Mouse (Mus musculus): ENCODE measurements around the gene Ephb2. TPM values are rescaled to one million over a fixed set of nuclear protein-coding genes. Genes with fewer than 3 reads are reported as not detected.

Gene Ephb2
- total RNA-seq, 2 experiments from 2014 or later = 24.5 to 26.2 TPM

DNA sequence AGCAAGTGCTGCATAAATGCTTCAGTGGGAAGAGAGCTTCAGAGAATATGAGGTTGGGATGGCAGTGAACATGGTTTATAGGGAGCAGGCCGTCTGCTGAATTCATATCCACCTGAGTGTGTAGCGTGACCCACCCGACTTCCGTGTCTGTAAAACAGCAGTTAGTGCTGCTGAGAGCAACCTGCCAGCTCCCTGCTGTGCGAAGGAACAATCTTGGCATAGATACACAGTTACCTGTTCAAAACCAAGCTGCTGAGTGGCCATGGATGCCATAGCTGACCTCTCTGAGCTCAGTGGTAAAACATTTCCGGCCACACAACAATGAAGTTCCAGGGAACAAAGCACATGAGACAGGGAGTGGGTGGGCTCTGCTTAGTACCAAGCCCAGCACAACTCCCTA lies 138.5 kb downstream of the Ephb2 start:
- no peak for DNase-seq

DNA sequence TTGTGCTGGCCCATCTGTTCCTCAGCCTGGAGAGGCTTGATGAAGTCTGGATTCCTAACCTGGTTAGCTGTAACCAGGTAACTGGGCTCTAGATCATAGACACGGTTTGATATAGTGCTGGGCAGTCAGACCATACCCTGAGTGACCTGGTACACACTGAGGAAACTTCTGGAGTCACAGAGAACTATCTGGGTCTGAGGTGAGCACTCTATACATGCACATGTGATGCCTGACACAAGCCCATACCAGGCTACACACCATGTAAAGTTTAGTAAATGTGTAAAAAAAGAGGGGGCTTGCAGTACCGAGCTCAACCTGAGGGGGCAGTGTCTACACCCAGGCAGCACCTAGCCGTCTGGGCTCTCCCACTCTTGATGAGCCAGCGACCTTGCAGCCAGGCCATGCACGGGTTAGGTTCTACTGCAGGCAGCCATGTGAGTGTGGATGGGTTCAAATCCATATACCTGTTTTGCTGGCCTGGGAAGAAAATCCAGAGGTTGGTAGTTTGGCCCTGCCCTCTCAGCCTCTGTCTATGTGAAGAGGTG lies 139.3 kb downstream of the Ephb2 start:
- DNase-seq = peak; percentile 41 to 48

DNA sequence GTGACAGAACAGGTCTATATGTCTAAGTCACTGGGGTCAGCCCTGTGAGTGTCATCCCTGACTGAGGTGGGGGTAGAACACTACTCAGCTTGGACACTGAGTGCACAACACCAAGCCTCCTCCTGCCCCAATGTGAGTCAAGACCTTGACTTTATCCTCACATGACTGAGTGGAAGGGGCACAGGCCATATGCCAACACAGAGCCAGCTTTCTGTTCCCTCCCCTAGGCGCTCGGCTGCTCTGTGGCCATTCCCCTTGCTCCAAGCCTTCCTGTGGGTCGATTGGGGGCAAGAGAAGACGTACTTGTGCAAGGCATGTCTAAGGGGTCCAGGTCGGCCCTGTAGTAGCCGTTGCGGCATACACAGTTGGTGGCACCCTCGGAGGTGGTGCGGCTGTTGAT lies 140.1 kb downstream of the Ephb2 start:
- no peak for DNase-seq

DNA sequence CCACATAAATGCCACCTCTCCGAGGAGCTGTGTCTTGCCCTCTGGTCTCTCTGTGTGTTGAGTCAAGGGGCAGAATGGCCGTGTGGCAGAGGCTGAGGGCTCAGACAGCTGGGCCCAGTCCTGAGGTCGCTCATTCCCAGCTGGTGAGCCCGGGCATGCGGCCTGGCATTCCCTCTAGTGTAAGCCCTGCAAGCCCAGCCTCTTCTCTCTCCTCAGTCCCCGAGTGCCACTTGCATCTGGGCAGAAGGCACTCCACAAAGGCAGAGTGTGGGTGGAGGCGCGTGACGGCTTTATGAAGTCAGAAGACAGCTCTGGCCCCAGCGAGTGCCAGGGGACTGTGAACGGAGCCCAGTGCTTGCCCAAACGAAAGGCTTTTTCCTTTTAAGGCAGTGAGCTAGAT lies 145.8 kb downstream of the Ephb2 start:
- DNase-seq = peak; percentile 31 to 42

DNA sequence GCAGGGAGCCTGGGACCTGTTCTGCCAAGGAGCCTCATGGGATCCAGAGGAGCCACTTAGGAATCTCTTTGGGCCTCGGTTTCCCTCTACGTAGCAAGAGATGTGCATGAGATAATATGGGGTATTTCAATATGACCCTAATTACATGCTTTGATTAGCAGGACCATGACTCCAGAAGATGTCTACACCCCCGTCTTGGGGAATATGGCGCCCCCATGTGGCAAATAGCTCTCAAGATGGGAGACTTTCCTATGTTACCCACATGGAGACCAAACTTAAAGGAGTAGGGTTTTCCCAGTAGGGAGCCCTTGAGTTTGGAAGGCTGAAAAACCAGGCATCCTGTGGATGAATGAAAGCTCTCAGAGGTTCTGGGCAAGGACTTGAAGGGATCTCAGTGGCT lies 147.7 kb downstream of the Ephb2 start:
- DNase-seq = no peak

DNA sequence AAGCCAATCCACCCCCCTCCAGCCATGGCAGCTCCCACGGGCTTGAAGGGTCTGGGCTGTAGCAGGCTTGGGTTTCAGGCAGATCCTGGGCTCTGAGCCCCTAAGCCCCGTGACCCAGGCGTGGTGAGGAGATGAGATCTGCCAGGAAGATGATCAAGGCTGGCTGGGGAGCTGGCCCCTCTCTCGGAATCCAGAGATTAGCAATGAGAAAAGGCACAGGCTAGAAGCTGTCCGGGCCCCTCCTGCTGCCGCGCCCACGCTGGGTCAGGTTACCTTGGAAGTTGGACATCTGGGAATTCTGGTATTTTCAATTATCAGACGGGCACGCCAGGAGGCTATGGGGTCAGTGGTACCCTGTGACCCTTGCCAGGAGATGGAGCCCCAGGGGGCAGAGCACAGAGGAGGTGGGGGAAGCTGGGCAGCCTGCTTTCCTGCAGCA lies 150.3 kb downstream of the Ephb2 start:
- no peak for DNase-seq

DNA sequence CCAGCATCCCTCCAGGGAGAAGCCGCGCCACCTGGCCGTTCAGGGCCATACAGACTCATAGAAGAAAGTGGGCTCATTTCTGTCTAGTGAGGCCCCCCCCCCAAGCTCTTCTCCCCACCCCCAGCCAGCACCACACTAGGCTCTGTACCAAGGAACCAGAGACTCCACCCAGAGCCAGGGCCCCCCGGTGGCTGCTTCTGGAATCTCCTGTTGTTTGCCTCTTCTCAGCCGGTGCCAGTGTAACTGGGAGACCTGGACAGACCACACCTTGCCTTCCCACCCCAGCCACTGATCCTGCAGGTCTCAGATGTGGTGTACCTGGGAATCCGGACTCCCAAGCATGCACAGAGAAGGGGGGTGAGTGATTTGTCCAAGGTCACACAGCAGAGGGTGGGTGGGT lies 151.3 kb downstream of the Ephb2 start:
- DNase-seq = no peak

DNA sequence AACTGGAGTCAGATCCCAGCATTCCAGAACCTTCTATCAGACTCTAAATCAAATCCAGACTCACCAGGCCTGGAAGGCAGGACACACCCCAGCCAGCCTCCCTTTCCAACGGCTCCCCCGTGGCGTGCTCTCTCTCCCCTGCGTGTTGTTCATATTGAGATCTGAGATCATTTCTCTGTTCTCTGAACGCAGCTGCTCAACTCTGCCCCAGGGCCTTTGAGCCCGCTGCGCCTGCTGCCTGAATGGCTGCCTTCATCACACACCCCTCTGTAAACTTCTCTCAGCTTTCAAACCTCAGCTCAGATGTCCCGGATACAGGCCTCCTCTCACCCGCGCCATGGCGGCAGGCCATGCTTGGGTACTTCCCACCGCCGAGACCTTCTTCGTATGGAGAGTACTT lies 155.1 kb downstream of the Ephb2 start:
- DNase-seq = no peak

DNA sequence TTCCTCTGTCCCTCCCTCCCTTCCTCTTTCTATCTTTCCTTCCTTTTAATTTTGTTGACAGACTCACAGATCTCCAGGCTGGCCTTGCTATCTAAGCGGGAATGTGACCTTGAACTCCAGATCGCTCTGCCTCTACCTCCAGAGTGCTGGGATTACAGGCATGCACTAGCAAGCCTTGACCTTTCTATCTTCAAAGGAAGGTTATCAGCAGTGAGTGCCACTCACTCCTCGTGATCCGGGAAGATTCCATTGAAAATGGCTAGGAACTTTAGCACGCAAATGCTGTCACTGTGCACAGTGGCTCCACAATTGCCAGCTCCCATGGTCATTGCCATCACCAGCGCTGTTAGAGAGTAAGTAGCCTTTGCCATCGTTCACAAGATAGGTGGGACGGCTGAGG lies 156.6 kb downstream of the Ephb2 start:
- no peak for DNase-seq

DNA sequence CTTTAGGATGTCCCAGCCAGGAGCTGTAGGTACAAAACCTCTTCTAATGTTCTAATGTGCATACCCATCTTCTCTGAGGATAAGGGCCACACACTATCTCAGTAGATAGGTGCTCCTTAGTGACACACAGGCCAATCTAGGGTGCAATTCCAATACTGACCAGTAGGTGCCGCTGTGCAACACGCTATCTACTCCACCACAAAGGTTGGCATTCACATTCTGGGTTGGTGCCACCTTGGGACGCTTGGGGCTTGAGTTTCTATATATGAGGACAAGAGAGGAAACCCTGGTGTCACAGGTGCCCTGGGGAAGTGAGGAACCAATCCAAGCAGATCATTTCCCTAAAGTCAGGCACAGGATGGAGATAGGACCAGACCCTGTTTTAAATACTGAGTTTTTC lies 157.3 kb downstream of the Ephb2 start:
- DNase-seq = peak; percentile 82 to 87

DNA sequence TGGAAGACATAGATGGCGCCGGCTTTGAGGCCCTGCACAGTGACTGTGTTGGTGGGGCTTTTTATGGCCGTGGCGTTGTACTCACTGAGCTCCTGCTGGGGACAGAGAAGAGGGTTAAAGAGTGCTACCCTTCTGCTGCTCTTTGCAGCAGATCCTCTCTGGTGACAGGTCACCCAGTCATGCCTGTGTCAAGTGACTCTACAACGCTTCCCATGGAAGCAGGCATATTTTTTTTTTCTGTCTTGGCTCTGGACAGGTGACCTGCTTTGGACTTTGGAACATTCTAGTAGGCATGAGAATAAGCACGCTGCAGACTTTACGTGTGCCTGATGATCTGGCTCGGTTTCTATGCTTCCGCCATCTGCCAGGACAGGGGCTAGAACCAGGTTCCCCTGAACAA lies 160.3 kb downstream of the Ephb2 start:
- no peak for DNase-seq

DNA sequence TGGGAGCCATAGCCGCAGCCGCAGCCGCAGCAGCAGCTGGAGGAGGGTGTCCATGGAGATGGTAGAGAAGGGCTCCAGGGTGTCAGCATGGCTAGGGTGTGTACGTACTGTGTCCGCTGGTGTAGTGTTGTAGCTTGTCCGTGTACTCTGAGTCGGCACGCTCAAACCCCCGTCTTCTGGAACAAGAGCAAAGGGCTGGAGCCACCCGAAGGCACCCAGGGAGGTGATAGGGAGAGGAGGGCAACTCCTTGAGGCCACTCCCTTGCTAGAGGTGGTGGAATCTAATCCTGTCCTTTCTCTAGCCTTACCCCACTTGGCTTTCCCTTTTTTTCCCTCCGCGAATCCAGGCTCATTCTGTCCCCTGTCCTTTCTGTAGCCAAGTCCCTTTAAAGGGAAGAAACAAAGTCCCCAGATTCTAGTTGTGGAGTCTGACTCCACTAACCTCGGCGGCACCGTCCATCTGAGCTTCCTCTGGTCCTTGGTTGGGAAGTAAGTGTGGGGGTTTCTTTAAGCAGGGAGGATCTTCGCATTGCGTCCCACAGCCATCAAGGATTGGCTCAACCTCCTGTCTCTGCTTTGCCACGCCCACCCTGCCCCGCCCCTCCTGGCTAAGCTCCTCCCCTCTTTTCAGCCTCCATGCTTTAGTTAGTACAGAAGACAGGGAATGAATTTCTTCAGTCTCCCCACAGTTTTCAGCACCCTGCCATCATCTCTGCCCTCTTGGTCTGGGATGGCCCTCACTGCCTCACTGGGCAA lies 163.3 kb downstream of the Ephb2 start:
- DNase-seq = no peak

DNA sequence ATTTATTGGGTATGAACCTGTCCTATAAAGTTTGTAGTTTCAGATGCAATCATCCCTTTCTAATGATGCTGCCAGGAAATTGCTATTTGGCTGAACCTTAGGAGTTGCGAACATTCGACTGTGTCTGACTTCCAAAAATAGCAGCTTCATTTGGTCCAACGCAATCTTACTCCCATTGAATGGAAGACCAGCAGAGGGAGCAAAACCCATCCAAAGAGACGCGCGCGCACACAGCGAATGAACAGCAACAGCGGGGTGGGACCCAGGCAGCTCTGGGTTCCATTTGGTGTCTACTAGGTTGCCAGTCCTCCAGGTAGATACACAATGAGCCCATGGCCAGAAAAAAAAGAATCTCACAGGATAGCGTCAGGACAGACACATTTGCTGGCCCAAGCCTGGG lies 168.0 kb downstream of the Ephb2 start:
- DNase-seq = no peak

DNA sequence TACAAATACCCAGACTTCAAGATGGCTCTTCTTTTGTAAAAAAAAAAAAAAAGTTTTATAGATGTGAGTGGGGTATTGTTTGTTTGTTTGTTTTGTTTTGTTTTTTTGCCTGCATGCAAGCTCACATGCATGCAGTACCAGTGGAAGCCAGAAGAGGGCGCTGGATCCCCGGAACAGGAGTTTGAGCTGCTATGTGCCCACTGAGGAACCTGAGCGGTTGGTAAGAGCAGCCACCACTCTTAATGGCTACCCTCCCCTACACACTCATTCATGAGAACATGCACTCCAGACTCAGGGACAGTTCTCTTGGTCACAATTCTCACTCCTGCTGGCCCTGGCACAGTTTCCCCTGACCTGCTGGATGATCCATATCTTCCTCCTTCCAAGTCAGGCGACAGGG lies 169.8 kb downstream of the Ephb2 start:
- DNase-seq = no peak

DNA sequence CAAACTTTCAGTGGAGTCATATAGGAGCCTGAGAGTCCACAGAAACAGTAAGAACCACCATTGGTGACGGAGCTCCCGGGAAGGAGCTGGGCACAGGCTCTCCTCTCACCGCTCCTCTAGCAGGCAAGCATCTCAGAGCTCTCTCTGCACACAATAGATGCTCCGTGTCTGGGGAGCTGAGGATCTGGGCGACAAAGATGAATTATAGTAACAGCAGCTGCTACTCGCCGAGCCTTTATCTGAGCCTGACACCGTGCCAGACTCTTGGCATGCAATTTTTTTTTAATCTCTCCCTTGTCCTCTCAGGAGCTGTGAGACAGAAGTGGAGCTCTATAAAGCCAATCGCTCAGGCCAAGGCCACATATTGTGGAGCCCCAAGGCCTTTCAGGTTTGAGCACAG lies 170.7 kb downstream of the Ephb2 start:
- DNase-seq = peak; percentile 42 to 44

DNA sequence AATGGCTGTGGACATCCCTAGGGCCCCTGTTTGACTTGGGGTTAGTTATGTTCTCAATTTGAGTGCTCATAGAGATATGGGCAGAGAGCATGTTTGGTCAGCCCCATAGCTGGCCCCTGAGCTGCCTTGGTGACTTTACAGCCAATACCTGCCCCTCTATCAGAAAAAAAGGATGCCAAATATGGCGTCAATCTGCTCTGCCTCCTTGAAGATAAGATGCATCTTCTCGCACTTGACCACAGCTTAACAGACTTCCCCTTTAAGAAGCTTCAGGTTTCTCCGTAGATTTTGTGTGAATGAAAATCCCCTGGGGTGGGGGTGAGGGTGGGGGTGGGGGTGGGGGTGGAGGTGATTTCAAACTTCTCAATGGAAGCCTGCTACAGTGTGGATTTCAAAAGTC lies 177.9 kb downstream of the Ephb2 start:
- no peak for DNase-seq

DNA sequence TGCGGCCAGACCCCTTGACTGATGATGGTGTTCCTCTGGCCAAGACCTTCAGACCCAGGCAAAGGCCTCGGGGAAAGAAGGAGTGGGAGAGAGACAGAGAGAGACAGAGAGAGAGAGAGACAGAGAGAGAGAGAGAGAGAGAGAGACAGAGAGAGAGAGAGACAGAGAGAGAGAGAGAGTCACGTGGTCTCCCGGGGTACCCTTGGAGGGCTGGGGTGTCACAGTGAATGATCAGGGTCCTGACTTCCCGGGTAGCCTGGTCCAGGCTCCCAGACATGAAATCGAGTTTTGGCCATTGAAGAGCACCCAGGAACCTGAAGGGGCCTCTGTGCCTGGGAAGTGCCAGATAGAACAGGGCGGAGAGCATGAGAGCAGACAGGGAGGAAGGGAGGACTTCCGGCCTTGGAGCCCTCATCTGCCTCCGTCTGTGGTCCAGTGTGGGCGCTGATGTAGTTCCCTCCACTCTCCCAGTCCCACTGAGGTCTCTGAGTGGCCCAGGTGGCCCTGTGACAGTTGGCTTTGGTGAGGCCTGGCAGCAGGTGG lies 182.0 kb downstream of the Ephb2 start:
- DNase-seq = no peak

DNA sequence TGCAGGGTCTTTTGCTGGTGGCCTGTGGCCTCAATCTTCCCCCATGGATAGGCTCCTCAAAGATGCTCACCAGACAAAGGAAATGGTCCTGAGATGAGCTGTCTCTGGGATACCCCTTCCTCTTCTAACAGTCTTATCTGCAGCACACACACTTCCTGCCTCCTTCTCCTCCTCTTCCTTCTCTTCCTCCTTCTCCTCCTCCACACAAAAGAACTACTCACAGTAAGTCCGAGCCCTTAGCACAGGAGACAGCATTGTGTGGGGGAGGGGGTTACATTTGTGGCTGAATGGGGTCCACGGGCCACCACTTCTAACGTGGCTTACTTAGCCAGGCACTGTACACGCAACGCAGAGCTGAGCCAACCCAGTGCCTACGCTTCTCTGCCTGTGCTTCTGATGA lies 182.8 kb downstream of the Ephb2 start:
- no peak for DNase-seq

DNA sequence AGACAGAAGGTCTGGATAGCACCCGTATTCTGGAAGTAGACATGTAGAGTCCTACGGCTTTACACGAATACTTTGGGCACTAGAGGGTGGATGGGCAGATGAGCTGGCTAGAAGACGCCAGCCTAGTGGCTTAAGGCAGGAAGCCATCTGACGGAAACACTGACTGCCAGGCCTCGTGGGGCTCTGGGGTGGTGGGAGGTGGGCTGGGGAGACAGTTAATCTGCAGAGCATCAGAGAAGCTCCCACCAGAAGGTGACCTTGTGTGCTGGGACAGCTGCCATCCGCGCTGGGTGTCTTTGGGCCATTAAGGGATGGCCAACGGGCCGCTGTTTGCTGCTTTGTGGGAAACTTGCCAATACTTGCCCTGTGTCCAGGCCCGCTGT lies 183.3 kb downstream of the Ephb2 start:
- no peak for DNase-seq

DNA sequence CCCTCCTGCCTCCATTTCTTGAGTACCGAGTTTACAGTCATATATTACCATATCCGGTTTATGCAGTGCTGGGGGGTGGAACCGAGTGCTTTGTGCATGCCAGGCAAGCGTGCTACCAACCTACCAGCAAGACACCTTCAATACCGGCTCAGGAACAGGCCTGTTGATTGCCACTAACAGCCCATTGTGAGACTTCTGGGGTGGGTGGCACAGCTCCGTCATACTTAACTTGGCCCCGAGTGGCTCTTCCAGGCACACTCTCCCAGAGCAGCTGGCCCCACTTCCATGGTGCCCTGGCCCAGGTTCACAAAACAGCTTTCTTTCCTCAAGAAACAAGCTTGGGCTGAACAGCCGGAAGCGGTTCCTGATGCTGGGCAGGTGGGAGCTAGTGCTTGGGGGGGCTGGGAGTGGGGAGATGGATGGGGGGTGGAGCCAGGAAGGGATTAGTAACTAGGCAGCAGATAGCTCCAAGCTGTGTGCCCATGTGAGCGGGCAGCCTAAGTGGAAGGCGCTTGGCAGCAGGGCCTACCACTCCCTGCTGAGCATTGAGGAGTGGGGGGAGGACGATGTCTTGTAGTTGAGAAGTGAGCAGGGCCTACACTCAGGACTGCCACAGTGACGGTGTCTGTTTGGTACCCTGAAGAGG lies 183.8 kb downstream of the Ephb2 start:
- DNase-seq = peak; percentile 31 to 44

DNA sequence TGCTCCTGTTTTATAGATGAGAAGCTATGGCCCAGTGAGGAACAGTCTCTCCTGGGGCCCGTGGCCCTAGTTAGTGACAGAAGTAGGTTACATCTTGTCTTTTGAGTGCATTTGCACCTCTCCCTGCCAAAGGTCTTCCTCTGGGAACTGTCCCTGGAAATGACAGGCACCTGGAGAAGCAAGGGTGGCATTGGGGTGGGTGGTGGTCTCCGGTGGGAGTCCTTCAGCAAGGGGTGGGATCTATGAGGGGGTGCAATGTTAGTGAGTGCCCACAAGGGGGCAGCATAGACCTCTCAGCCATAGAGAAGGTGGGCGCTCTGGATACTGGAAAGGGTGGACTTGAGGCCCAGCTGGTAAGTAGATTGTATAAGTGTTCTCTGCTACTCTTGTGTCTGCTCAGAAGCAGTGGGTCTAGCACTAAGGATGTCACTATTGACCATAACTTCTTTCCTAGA lies 184.4 kb downstream of the Ephb2 start:
- DNase-seq = peak in 1 of 2 experiments; percentile 30

DNA sequence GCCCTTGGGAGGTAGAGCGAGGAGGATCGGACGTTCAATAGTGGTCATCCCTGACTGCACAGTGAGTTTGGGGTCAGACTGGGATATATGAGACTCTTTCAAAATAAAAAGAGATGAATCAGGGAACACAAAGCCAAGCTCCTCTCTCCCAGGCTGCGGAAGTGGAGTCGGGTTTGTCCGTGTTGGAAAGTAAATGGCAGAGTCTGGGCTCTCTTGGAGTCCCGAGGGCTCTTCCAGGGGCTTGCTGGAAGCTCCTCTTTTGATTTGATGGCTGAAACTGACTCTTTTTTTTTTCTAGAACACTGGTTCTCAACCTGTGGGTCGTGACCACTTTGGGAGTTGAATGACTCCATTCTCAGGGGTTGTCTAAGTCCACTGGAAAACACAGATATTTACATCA lies 185.5 kb downstream of the Ephb2 start:
- no peak for DNase-seq

DNA sequence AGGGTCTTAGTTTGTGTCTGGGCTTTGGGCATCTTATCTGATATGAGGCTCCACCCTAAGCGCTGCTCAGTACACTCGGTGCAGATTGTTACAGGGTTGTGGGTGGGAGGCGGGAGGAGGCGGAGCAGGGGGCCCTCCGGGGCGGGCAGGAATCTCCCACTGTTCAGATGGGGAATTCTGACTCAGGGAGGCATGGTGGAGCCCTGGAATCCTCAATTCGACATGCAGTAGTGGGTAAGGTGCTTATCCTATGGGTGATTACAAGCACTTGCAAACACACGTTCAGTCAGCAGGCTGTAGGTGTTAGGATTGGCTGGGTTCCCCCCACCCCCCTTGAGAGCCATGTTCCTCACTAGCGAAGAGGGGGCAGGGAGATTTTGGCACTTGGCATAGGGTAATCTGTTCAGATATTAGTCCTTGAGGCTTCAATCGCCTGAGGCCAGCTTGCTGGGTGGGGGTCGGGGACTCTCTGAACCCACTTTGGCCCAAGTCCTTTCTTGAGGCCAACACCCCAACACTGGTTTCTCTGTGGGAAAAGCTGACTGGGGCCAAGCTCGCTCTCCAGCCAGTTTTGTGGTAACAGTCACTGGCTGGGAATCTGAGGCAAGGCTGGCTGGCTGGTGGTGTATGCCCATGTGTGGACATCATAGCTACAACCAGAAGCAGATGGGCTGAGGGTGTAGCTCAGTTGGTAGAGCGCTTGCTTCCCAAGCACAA lies 186.2 kb downstream of the Ephb2 start:
- DNase-seq = peak; percentile 58 to 67
